Mouse (Mus musculus): ENCODE results near the gene Ifrd2. TPM values are rescaled to one million over a fixed set of nuclear protein-coding genes. Genes with fewer than 3 reads are reported as not detected.

Gene Ifrd2
- total and polyA plus RNA-seq, 2 experiments: 21.5 to 54.6 TPM

DNA sequence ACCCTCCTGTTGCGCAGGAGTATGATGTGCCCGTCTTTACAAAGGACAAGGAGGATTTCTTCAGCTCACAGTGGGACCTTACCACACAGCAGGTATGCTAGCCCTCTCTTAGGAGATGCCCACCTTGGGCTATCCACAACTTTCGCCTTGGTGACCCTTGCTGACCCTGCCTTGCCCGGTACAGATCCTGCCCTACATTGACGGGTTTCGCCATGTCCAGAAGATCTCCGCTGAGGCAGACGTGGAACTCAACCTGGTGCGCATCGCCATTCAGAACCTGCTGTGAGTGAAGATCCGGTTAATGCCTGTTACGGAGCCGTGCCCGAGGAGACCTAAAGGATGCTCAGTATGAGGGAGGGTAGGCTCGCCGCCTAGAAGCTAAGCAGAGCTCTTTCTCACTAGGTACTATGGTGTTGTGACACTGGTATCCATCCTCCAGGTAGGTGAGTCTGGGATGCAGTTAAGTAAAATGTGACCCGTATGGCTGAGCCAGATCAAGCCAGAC lies 43.2 kb upstream of the Ifrd2 start:
- Histone ChIP-seq H3K79me2 (ENCODE audit: control insufficient read depth, insufficient read depth, low read length) (no peaks in the 10 kb centered on the region), H3K9ac (ENCODE audit: low read depth, low read length) (no peak overlapping the region), H3K4me3 (ENCODE audit: insufficient read depth, low read depth, low read length) (no peak overlapping the region), H3K4me1 (ENCODE audit: control insufficient read depth, insufficient read depth, low read length) (peaks cover 7% of the 10 kb centered on the region; the same call in 1 of the 2 replicates), H3K36me3 (ENCODE audit: control insufficient read depth, insufficient read depth, low read length) (no peaks in the 10 kb centered on the region), H3K27me3 (ENCODE audit: control insufficient read depth, insufficient read depth, low read length) (no peaks in the 10 kb centered on the region), H3K27ac (replicated peaks; ENCODE audit: insufficient read depth, low read depth, low read length) (no peak overlapping the region)
- TF ChIP-seq CTCF (IDR thresholded peaks at IDR 0.05; ENCODE audit: low read depth, low read length): no peak
- TF ChIP-seq POLR2A (IDR thresholded peaks at IDR 0.05; ENCODE audit: extremely low read depth, insufficient read depth, low read length): no peak
- WGBS: 95% methylated on average over 17 of the region's 17 CpGs
- DNase-seq (ENCODE audit: extremely low read depth, low read depth, low spot score): no peak

DNA sequence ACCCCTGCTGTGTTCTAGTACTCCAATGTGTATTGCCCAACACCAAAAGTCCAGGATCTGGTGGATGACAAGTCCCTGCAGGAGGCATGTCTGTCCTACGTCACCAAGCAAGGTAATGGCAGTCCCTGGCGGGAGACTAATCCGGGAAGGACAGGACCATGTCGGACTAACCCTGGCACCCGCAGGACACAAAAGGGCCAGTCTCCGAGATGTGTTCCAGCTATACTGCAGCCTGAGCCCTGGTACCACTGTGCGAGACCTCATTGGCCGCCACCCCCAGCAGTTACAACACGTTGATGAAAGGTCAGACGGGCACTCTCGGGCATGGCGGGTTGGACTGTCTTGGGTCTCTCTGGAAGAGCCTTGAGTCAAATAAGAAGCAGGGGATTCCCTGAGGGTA lies 42.7 kb upstream of the Ifrd2 start:
- Histone ChIP-seq H3K79me2 (ENCODE audit: control insufficient read depth, insufficient read depth, low read length) (no peaks in the 10 kb centered on the region), H3K27ac (replicated peaks; ENCODE audit: insufficient read depth, low read depth, low read length) (no peak overlapping the region)

GRCm38 (mm10) chr9:107545199-107545598 lies 42.2 kb upstream of the Ifrd2 start:
- WGBS: 89% methylated on average over 10 of the region's 10 CpGs
- Histone ChIP-seq H3K27ac (replicated peaks; ENCODE audit: insufficient read depth, low read depth, low read length) (no peak overlapping the region), H3K27me3 (ENCODE audit: control insufficient read depth, insufficient read depth, low read length) (no peaks in the 10 kb centered on the region), H3K4me1 (ENCODE audit: control insufficient read depth, insufficient read depth, low read length) (peaks cover 7% of the 10 kb centered on the region; the same call in 1 of the 2 replicates), H3K36me3 (ENCODE audit: control insufficient read depth, insufficient read depth, low read length) (no peaks in the 10 kb centered on the region), H3K79me2 (ENCODE audit: control insufficient read depth, insufficient read depth, low read length) (no peaks in the 10 kb centered on the region), H3K9ac (ENCODE audit: low read depth, low read length) (no peak overlapping the region), H3K4me3 (ENCODE audit: insufficient read depth, low read depth, low read length) (no peak overlapping the region)
- no peak for DNase-seq (ENCODE audit: extremely low read depth, low read depth, low spot score)
- TF ChIP-seq POLR2A (IDR thresholded peaks at IDR 0.05; ENCODE audit: extremely low read depth, insufficient read depth, low read length) (no peak), CTCF (IDR thresholded peaks at IDR 0.05; ENCODE audit: low read depth, low read length) (no peak)

More for the DNA sequence above, 42.7 kb upstream of the Ifrd2 start:
- WGBS: 82% methylated on average over 12 of the region's 12 CpGs
- no peak overlapping the region for H3K9ac ChIP-seq (ENCODE audit: low read depth, low read length)
- no peaks in the 10 kb centered on the region for H3K36me3 ChIP-seq (ENCODE audit: control insufficient read depth, insufficient read depth, low read length)
- peak; percentile 48 for DNase-seq (ENCODE audit: extremely low read depth, low read depth, low spot score)
- peaks cover 7% of the 10 kb centered on the region; the same call in 1 of the 2 replicates for H3K4me1 ChIP-seq (ENCODE audit: control insufficient read depth, insufficient read depth, low read length)
- no peak for TF ChIP-seq POLR2A (IDR thresholded peaks at IDR 0.05; ENCODE audit: extremely low read depth, insufficient read depth, low read length)
- no peak for TF ChIP-seq CTCF (IDR thresholded peaks at IDR 0.05; ENCODE audit: low read depth, low read length)
- H3K27me3 ChIP-seq (ENCODE audit: control insufficient read depth, insufficient read depth, low read length): no peaks in the 10 kb centered on the region
- no peak overlapping the region for H3K4me3 ChIP-seq (ENCODE audit: insufficient read depth, low read depth, low read length)

DNA sequence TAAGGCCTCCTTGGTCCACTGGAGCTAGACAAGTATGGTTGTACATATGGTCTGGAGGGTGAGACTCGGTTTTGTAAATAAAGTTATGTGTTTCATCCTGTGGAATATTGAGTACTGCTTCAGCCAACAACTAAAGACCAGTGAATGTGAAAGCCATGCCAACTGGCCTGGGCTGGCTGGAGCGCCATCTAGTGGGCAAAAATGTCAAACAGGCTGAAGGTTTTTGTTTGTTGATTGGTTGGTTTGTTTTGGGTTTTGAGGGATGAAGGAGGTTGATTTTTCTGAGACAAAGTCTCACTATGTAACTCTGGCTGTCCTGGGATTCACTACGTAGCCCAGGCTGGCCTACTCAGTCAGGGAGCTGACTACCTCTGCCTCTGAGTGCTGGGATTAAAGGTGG lies 41.8 kb upstream of the Ifrd2 start:
- TF ChIP-seq CTCF (IDR thresholded peaks at IDR 0.05; ENCODE audit: low read depth, low read length) (peak; percentile 92), POLR2A (IDR thresholded peaks at IDR 0.05; ENCODE audit: extremely low read depth, insufficient read depth, low read length) (no peak)
- H3K9ac ChIP-seq (ENCODE audit: low read depth, low read length): no peak overlapping the region
- peak; percentile 59 for DNase-seq (ENCODE audit: extremely low read depth, low read depth, low spot score)
- H3K79me2 ChIP-seq (ENCODE audit: control insufficient read depth, insufficient read depth, low read length): no peaks in the 10 kb centered on the region
- no peak overlapping the region for H3K27ac ChIP-seq (replicated peaks; ENCODE audit: insufficient read depth, low read depth, low read length)
- no peaks in the 10 kb centered on the region for H3K36me3 ChIP-seq (ENCODE audit: control insufficient read depth, insufficient read depth, low read length)
- H3K27me3 ChIP-seq (ENCODE audit: control insufficient read depth, insufficient read depth, low read length): no peaks in the 10 kb centered on the region
- 7% methylated on average over 3 of the region's 3 CpGs for WGBS
- H3K4me1 ChIP-seq (ENCODE audit: control insufficient read depth, insufficient read depth, low read length): peaks cover 7% of the 10 kb centered on the region; the same call in 1 of the 2 replicates
- no peak overlapping the region for H3K4me3 ChIP-seq (ENCODE audit: insufficient read depth, low read depth, low read length)

DNA sequence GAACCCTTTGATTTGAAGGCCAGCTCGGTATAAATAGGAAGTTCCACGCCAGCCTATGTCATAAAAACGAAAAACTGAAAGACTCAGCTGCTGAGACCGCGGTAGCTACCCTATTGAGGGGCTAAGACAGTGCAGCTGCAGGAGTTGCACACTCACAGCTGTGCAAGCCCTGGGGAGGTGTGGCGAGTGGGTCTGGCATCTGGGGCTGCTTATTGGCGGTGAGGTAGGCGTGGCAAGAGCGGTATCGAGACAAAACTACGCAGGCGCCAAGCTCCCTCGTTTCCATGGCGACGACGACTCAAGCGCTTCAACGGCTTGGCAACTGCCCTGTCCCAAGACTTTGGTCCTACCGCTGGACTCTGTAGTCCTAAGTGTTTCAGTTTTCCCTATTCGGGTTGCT lies 40.4 kb upstream of the Ifrd2 start, which contains the start of gene Zmynd10:
Gene Zmynd10, plus strand, starts transcription at position 273 of the 400 bp plus-strand sequence.
- H3K36me3 ChIP-seq (ENCODE audit: control insufficient read depth, insufficient read depth, low read length): no peaks in the 10 kb centered on the region
- DNase-seq (ENCODE audit: extremely low read depth, low read depth, low spot score): peak; percentile 80
- TF ChIP-seq CTCF (IDR thresholded peaks at IDR 0.05; ENCODE audit: low read depth, low read length): no peak
- no peak for TF ChIP-seq POLR2A (IDR thresholded peaks at IDR 0.05; ENCODE audit: extremely low read depth, insufficient read depth, low read length)
- H3K27ac ChIP-seq (replicated peaks; ENCODE audit: insufficient read depth, low read depth, low read length): no peak within 1 kb of the TSS
- no peak within 1 kb of the TSS for H3K9ac ChIP-seq (ENCODE audit: low read depth, low read length)
- no peaks in the 10 kb centered on the region for H3K79me2 ChIP-seq (ENCODE audit: control insufficient read depth, insufficient read depth, low read length)
- 26% methylated on average over 20 of the region's 20 CpGs for WGBS
- no peaks in the 10 kb centered on the region for H3K27me3 ChIP-seq (ENCODE audit: control insufficient read depth, insufficient read depth, low read length)
- no peak within 1 kb of the TSS for H3K4me3 ChIP-seq (ENCODE audit: insufficient read depth, low read depth, low read length)
- H3K4me1 ChIP-seq (ENCODE audit: control insufficient read depth, insufficient read depth, low read length): peaks cover 11% of the 10 kb centered on the region; the same call in 1 of the 2 replicates

GRCm38 (mm10) chr9:107547957-107548356 lies 39.5 kb upstream of the Ifrd2 start:
- no peak for DNase-seq (ENCODE audit: extremely low read depth, low read depth, low spot score)
- Histone ChIP-seq H3K27ac (replicated peaks; ENCODE audit: insufficient read depth, low read depth, low read length) (no peak overlapping the region), H3K4me1 (ENCODE audit: control insufficient read depth, insufficient read depth, low read length) (peaks cover 8% of the 10 kb centered on the region; the same call in 1 of the 2 replicates), H3K4me3 (ENCODE audit: insufficient read depth, low read depth, low read length) (no peak overlapping the region), H3K36me3 (ENCODE audit: control insufficient read depth, insufficient read depth, low read length) (no peaks in the 10 kb centered on the region), H3K27me3 (ENCODE audit: control insufficient read depth, insufficient read depth, low read length) (no peaks in the 10 kb centered on the region), H3K9ac (ENCODE audit: low read depth, low read length) (no peak overlapping the region), H3K79me2 (ENCODE audit: control insufficient read depth, insufficient read depth, low read length) (no peaks in the 10 kb centered on the region)
- WGBS: 82% methylated on average over 5 of the region's 5 CpGs
- TF ChIP-seq POLR2A (IDR thresholded peaks at IDR 0.05; ENCODE audit: extremely low read depth, insufficient read depth, low read length) (no peak), CTCF (IDR thresholded peaks at IDR 0.05; ENCODE audit: low read depth, low read length) (no peak)

Measured in liver, adult 2 months (tissue).